In genomic region chr6:39256304-39257103, GRCm38 (mm10) we compare ENCODE assay signal across 8 mouse cellular contexts. TPM values are rescaled to one million over a fixed set of nuclear protein-coding genes. Genes with fewer than 3 reads are reported as not detected.
DNase-seq lines count a peak whose midpoint lies in the region; ATAC-seq and TF ChIP-seq lines count a peak whose summit lies in the region.

No protein-coding gene starts in this region.

- peak overlapping the region; percentile 50 for H3K4me3 ChIP-seq in embryonic facial prominence, embryonic 15.5 days (replicated peaks)
- peak overlapping the region; percentile 54 for H3K4me3 ChIP-seq in heart, embryonic 13.5 days
- H3K4me3 ChIP-seq in liver, embryonic 11.5 days (ENCODE audit: low read depth, low read length) = peak overlapping the region; percentile 40
- peak overlapping the region; percentile 54 for H3K4me3 ChIP-seq in midbrain, postnatal 0 days (ENCODE audit: low read depth, low read length)

- no peaks in the 10 kb centered on the region for H3K36me3 ChIP-seq in embryonic facial prominence, embryonic 15.5 days
- H3K36me3 ChIP-seq in heart, embryonic 13.5 days = no peaks in the 10 kb centered on the region
- H3K36me3 ChIP-seq in liver, embryonic 11.5 days (ENCODE audit: control insufficient read depth, insufficient read depth, low read length) = no peaks in the 10 kb centered on the region
- no peaks in the 10 kb centered on the region for H3K36me3 ChIP-seq in midbrain, postnatal 0 days (ENCODE audit: insufficient read depth, low read length)

- peak overlapping the region; percentile 98 for H3K4me2 ChIP-seq in embryonic facial prominence, embryonic 15.5 days (replicated peaks)
- peak overlapping the region; percentile 81 for H3K4me2 ChIP-seq in heart, embryonic 13.5 days
- H3K4me2 ChIP-seq in liver, embryonic 11.5 days = peak overlapping the region; percentile 72
- H3K4me2 ChIP-seq in midbrain, postnatal 0 days (ENCODE audit: low read depth, low read length, poor library complexity, severe bottlenecking) = peak overlapping the region; percentile 88

- H3K9ac ChIP-seq in embryonic facial prominence, embryonic 15.5 days = peak overlapping the region; percentile 33
- peak overlapping the region; percentile 71 for H3K9ac ChIP-seq in heart, embryonic 13.5 days
- 0 out of 2 replicates have a peak overlapping the region, but pooled peaks have one; percentile 26 for H3K9ac ChIP-seq in liver, embryonic 11.5 days (ENCODE audit: low read depth, low read length)
- H3K9ac ChIP-seq in midbrain, postnatal 0 days (replicated peaks; ENCODE audit: low read length, poor library complexity, severe bottlenecking) = peak overlapping the region; percentile 61

- H3K4me1 ChIP-seq in embryonic facial prominence, embryonic 15.5 days = peaks cover 33% of the 10 kb centered on the region
- H3K4me1 ChIP-seq in heart, embryonic 13.5 days = peaks cover 13% of the 10 kb centered on the region
- H3K4me1 ChIP-seq in liver, embryonic 11.5 days (replicated peaks; ENCODE audit: control insufficient read depth, insufficient read depth, low read length) = no peaks in the 10 kb centered on the region
- H3K4me1 ChIP-seq in midbrain, postnatal 0 days (ENCODE audit: insufficient read depth, low read length) = no peaks in the 10 kb centered on the region

- no peaks in the 10 kb centered on the region for H3K9me3 ChIP-seq in embryonic facial prominence, embryonic 15.5 days (replicated peaks)
- H3K9me3 ChIP-seq in heart, embryonic 13.5 days = no peaks in the 10 kb centered on the region
- no peaks in the 10 kb centered on the region for H3K9me3 ChIP-seq in liver, embryonic 11.5 days (ENCODE audit: control insufficient read depth, low read length)
- H3K9me3 ChIP-seq in midbrain, postnatal 0 days (ENCODE audit: low read length) = no peaks in the 10 kb centered on the region

- no peak for TF ChIP-seq CTCF in midbrain, postnatal 0 days (IDR thresholded peaks at IDR 0.05)

- peak; percentile 69 for ATAC-seq in embryonic facial prominence, embryonic 15.5 days (ENCODE audit: insufficient number of reproducible peaks, low FRiP score, low TSS enrichment, low read depth)
- ATAC-seq in heart, embryonic 13.5 days (ENCODE audit: extremely low read depth, insufficient number of reproducible peaks, low FRiP score, low TSS enrichment) = peak; percentile 59; the same call in 1 of the 2 replicates
- peak; percentile 72; the same call in 1 of the 2 replicates for ATAC-seq in liver, embryonic 11.5 days (replicated peaks; ENCODE audit: low FRiP score)
- peak; percentile 75 for ATAC-seq in midbrain, postnatal 0 days (ENCODE audit: low FRiP score)

- H3K27ac ChIP-seq in embryonic facial prominence, embryonic 15.5 days (replicated peaks) = peak overlapping the region; percentile 73
- H3K27ac ChIP-seq in heart, embryonic 13.5 days (replicated peaks) = peak overlapping the region; percentile 38; the same call in 1 of the 2 replicates
- H3K27ac ChIP-seq in liver, embryonic 11.5 days (ENCODE audit: low read depth, low read length) = no peak overlapping the region
- peak overlapping the region; percentile 34; the same call in 1 of the 2 replicates for H3K27ac ChIP-seq in midbrain, postnatal 0 days (ENCODE audit: low read depth, low read length)

- peak; percentile 36 for DNase-seq in ovary, postnatal 14 days (ENCODE audit: low spot score)
- DNase-seq in ovary, adult 18-20 months (ENCODE audit: low spot score) = no peak
- DNase-seq in kidney, adult 9 months = peak; percentile 57
- peak; percentile 77 for DNase-seq in liver, embryonic 11.5 days (ENCODE audit: low spot score)
- DNase-seq in midbrain, postnatal 0 days (ENCODE audit: low spot score) = peak; percentile 73
- DNase-seq in testis, postnatal 14 days (ENCODE audit: low spot score) = peak; percentile 75

- WGBS in embryonic facial prominence, embryonic 15.5 days = 4% methylated on average over 48 of the region's 48 CpGs
- 4% methylated on average over 48 of the region's 48 CpGs for WGBS in heart, embryonic 13.5 days
- 3% methylated on average over 48 of the region's 48 CpGs for WGBS in liver, embryonic 11.5 days
- 4% methylated on average over 45 of the region's 48 CpGs for WGBS in midbrain, postnatal 0 days

- no peaks in the 10 kb centered on the region for H3K27me3 ChIP-seq in embryonic facial prominence, embryonic 15.5 days
- H3K27me3 ChIP-seq in heart, embryonic 13.5 days (replicated peaks) = peaks cover 28% of the 10 kb centered on the region
- H3K27me3 ChIP-seq in liver, embryonic 11.5 days (replicated peaks; ENCODE audit: control insufficient read depth, insufficient read depth, low read length) = peaks cover 30% of the 10 kb centered on the region
- H3K27me3 ChIP-seq in midbrain, postnatal 0 days (ENCODE audit: insufficient read depth, low read length) = no peaks in the 10 kb centered on the region

RNA-seq across cellular contexts. Expression of gene Kdm7a, which starts 49.9 kb away (rescaled TPM):
- 6.3 and 6.8 TPM in 2 replicates for polyA plus RNA-seq in embryonic facial prominence, embryonic 15.5 days (2015; fragmentation: Nextera tagmentation; extraction: Ambion mirVana)
- 3.6 and 3.7 TPM in 2 replicates for polyA plus RNA-seq in heart, embryonic 13.5 days (2015; fragmentation: Nextera tagmentation; extraction: Ambion mirVana)
- polyA plus RNA-seq in liver, embryonic 11.5 days (2014; fragmentation: Nextera tagmentation; extraction: Ambion mirVana) = 7.3 and 8.5 TPM in 2 replicates
- 5.4 and 7.8 TPM in 2 replicates for total RNA-seq in midbrain, postnatal 0 days (2014; rRNA removed)
- polyA plus RNA-seq in midbrain, postnatal 0 days (2015; fragmentation: Nextera tagmentation; extraction: Ambion mirVana) = 1.1 and 1.5 TPM in 2 replicates
